Mouse (Mus musculus) stomach, embryonic 14.5 days (tissue): ENCODE measurements around the gene Ampd3. TPM values are rescaled to one million over a fixed set of nuclear protein-coding genes. Genes with fewer than 3 reads are reported as not detected.

ENCODE experiments used
- ATAC-seq: fragments of 200-750 bp; cut with Nextera tagmentation; 2 replicates; pipeline ENCODE4 v1.8.0; 2017; ENCODE audit warnings: low read depth, moderate TSS enrichment; ENCODE audit not compliant: insufficient number of reproducible peaks, insufficient read depth, low FRiP score
- H3K27ac ChIP-seq: fragments of 300-500 bp; sonication (generic); 2 replicates; pipeline ENCODE4 v1.5.1; 2014; ENCODE audit warnings: mild to moderate bottlenecking, low read length, moderate library complexity, mixed read lengths
- H3K27me3 ChIP-seq: fragments of 300-500 bp; sonication (generic); 2 replicates; pipeline ENCODE4 v1.6.1; 2014; ENCODE audit warnings: low read length, control low read depth, mixed read lengths; ENCODE audit not compliant: control insufficient read depth, insufficient read depth
- H3K36me3 ChIP-seq: fragments of 300-500 bp; sonication (generic); 2 replicates; pipeline ENCODE4 v1.6.1; 2014; ENCODE audit warnings: mild to moderate bottlenecking, control low read depth, low read length, moderate library complexity, mixed read lengths; ENCODE audit not compliant: control insufficient read depth, insufficient read depth
- H3K4me1 ChIP-seq: fragments of 300-500 bp; sonication (generic); 2 replicates; pipeline ENCODE4 v1.6.1; 2014; ENCODE audit warnings: low read length, control low read depth, mixed read lengths; ENCODE audit not compliant: control insufficient read depth, insufficient read depth
- H3K4me2 ChIP-seq: fragments of 300-500 bp; sonication (generic); replicated peaks from 2 replicates; pipeline ENCODE4 v1.6.1; 2014; ENCODE audit warnings: low read depth, low read length, control low read depth
- H3K4me3 ChIP-seq: fragments of 300-500 bp; sonication (generic); 2 replicates; pipeline ENCODE4 v1.5.1; 2014; ENCODE audit warnings: low read depth, low read length, control low read depth
- H3K9ac ChIP-seq: fragments of 300-500 bp; sonication (generic); replicated peaks from 2 replicates; pipeline ENCODE4 v1.6.1; 2014; ENCODE audit warnings: low read depth, mild to moderate bottlenecking, control low read depth, low read length, moderate library complexity, mixed read lengths
- H3K9me3 ChIP-seq: fragments of 300-500 bp; sonication (generic); 2 replicates; pipeline ENCODE4 v1.6.1; 2016; ENCODE audit warnings: low read depth, low read length, control low read depth; ENCODE audit not compliant: control insufficient read depth
- whole genome bisulfite sequencing: fragments of 180-500 bp; shearing (Covaris S2); extraction: QIAGEN DNeasy Blood & Tissue Kit; methylation state at CpG from one replicate; pipeline ENCODE4 v1.1.7; 2014; 5-methylcytosine and 5-hydroxymethylcytosine counted together
- polyA plus RNA-seq: library from polyadenylated mRNA; unstranded; fragments of >200 nt; fragmentation: Nextera tagmentation; extraction: Ambion mirVana; gene quantifications from 2 replicates; pipeline ENCODE4 v1.2.1, GENCODE M21; 2014

Ampd3 gene
- 2.1 and 2.9 TPM in 2 replicates for polyA plus RNA-seq

DNA sequence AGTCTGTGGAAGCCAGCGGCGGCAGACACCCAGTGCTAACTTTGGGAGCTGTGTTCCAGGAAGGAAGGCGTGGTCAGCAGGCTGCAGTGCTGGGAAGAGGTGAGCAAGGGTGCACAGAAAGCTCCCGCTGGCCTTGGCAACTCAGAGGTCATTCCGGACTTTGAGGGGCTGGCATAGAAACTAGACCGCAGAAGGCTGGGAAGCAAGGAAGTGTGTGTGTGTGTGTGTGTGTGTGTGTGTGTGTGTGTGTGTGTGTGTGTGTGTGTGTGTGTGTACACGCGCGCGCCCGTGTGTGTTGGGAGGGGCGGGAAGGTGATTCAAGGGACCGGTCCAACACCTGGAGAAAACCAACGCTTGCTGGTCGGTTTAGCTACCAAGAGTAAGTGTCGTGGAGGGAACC, at the start of gene Ampd3:
Ampd3 (plus strand) TSS at position 206 of the 400 bp plus-strand sequence.
- no peak for ATAC-seq
- H3K4me3 ChIP-seq: peak within 1 kb of the TSS; percentile 49

DNA sequence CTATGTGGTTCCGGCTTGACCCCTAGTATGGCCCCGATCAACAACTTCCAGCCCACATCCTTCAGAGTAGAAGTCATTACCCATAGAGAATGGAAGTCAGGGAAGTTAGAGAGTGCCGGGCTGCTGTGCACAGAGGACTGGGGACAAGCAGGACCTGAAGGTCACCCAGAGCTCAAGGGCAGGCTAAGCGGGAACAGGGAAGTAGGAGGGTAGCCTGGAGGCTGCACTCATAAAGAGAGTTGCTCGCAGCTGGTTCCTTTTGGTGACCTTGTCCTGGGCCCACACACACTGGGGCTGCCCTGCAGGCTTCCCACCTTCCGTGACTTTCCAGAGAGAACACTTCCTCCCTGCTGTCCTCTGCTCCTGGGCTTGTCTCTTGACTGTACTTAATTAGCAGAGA, 49.5 kb upstream of the Ampd3 start:
- Histone ChIP-seq H3K9me3 (no peaks in the 10 kb centered on the region), H3K27ac (no peak overlapping the region), H3K4me2 (no peak overlapping the region), H3K27me3 (no peaks in the 10 kb centered on the region), H3K36me3 (no peaks in the 10 kb centered on the region), H3K4me3 (no peak overlapping the region), H3K4me1 (no peaks in the 10 kb centered on the region), H3K9ac (no peak overlapping the region)
- WGBS: 79% methylated on average over 6 of the region's 6 CpGs
- no peak for ATAC-seq

More for the DNA sequence above, at the start of gene Ampd3:
- Histone ChIP-seq H3K9ac (peak within 1 kb of the TSS; percentile 68), H3K9me3 (no peaks in the 10 kb centered on the region), H3K4me1 (no peaks in the 10 kb centered on the region; the same call in 1 of the 2 replicates), H3K36me3 (no peaks in the 10 kb centered on the region), H3K4me2 (peak within 1 kb of the TSS; percentile 91), H3K27ac (no peak within 1 kb of the TSS), H3K27me3 (no peaks in the 10 kb centered on the region; the same call in 1 of the 2 replicates)
- WGBS: 27% methylated on average over 14 of the region's 16 CpGs

DNA sequence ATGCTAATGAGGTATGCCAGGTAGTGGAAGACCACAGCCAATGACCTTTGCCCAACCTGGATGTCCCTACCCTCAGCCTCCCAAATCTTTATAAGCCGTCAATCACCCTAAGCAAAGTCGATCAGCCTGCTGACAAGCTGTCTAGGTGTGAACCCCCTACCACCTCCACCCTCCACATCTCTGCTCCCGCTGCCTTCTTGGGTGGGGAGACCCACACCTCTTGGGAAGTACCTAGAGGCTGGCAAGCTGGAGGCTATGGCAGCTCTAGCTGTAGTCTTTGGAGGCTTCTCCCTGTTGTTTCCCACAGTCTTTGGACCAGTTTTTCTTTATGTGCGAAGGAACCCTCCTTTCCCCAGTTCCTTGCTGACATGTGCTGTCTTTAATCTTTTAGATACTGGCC, 48.1 kb upstream of the Ampd3 start:
- Histone ChIP-seq H3K36me3 (no peaks in the 10 kb centered on the region), H3K27ac (no peak overlapping the region), H3K4me2 (no peak overlapping the region), H3K4me3 (no peak overlapping the region), H3K9me3 (no peaks in the 10 kb centered on the region), H3K9ac (no peak overlapping the region), H3K27me3 (no peaks in the 10 kb centered on the region), H3K4me1 (no peaks in the 10 kb centered on the region)
- 71% methylated on average over 4 of the region's 4 CpGs for WGBS
- ATAC-seq: no peak

DNA sequence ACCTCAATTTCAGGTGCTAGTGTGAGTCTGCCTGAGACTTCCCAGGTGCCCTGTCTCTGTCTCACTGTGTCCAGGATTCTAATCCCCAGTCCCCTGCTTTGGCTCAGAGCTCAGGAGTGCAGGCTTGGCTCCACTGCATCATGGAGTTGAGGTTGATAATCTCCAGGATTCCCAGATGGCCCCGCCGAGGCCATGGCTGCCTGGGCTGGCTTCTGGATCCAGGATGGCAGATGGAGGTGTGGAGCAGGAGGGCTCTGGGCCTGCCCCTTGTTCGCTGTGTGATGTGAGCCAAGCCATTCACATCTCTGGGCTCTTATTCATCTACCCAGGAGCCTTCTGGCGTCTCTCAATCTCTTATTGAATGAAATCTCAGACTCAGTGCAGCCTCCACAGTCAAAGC, 45.8 kb upstream of the Ampd3 start:
- H3K9me3 ChIP-seq: no peaks in the 10 kb centered on the region
- no peak overlapping the region for H3K4me3 ChIP-seq
- H3K36me3 ChIP-seq: no peaks in the 10 kb centered on the region
- no peaks in the 10 kb centered on the region for H3K4me1 ChIP-seq
- no peaks in the 10 kb centered on the region for H3K27me3 ChIP-seq
- ATAC-seq: no peak
- H3K4me2 ChIP-seq: no peak overlapping the region
- H3K27ac ChIP-seq: no peak overlapping the region
- H3K9ac ChIP-seq: no peak overlapping the region
- 75% methylated on average over 4 of the region's 4 CpGs for WGBS

DNA sequence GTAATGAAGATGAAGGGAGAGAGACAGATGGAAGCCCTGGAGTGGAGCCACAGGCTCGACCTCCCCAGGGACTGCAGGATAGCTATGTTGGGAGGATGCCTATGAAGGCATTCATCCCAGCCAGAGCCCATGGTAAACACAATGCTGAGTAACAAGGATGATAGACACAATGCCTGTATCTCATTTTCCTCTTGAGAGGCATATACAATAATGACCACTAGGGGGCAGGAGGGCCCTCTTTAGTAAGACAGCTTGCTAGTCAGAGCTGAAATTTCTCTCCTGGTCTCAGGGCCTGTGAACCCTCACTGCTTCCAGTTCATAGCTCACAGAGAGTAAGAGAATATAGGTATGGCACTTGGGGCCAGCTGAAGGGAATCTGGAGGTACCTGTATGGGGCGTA, 41.0 kb upstream of the Ampd3 start:
- Histone ChIP-seq H3K9ac (no peak overlapping the region), H3K36me3 (no peaks in the 10 kb centered on the region), H3K4me1 (no peaks in the 10 kb centered on the region), H3K27me3 (no peaks in the 10 kb centered on the region), H3K9me3 (no peaks in the 10 kb centered on the region), H3K4me2 (no peak overlapping the region), H3K27ac (no peak overlapping the region), H3K4me3 (no peak overlapping the region)
- WGBS: 30% methylated on average over 2 of the region's 2 CpGs
- no peak for ATAC-seq

DNA sequence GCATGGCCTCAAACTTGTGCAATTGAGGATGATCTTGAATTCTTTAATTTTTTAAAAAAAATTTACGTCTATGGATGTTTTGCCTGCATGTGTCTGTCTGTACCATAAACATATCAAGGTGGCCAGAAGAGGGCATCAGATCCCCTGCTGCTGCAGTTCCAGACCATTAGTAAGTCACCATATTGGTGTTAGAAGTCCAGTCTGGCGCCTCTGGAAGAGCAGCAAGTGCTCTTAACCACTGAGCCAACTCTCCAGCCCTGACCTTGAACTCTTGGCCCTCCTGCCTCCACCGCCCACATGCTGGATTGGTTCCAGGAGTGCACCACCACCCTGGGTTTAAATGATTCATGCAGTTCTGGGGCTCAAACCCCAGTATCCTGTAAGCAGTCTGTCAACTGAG, 39.1 kb upstream of the Ampd3 start:
- H3K9me3 ChIP-seq: no peaks in the 10 kb centered on the region
- H3K4me2 ChIP-seq: no peak overlapping the region
- H3K27ac ChIP-seq: no peak overlapping the region
- no peak for ATAC-seq
- H3K36me3 ChIP-seq: no peaks in the 10 kb centered on the region
- no peak overlapping the region for H3K4me3 ChIP-seq
- H3K4me1 ChIP-seq: no peaks in the 10 kb centered on the region
- 54% methylated on average over 3 of the region's 3 CpGs for WGBS
- H3K9ac ChIP-seq: no peak overlapping the region
- no peaks in the 10 kb centered on the region for H3K27me3 ChIP-seq

DNA sequence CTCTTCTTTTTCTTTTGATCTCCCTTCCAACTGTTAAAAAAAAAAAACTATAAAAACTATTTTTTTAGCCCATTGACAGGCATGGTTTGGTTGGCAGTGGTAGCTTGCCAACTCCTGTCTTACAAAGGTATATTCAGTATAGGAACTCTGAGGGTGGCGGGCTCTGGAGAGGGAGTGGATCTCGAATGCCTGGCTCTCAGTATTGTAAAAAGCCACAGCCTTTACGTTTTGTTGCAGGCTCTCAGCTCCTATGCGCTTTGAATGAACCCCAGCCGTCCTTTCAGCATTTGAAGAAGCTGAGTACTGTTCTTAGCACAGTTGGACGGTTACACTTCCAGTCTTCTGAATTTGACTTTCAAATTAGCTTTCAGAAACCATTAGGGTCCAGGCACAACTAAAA, 38.7 kb upstream of the Ampd3 start:
- H3K4me1 ChIP-seq: no peaks in the 10 kb centered on the region
- H3K27ac ChIP-seq: no peak overlapping the region
- no peak overlapping the region for H3K4me3 ChIP-seq
- ATAC-seq: no peak
- H3K36me3 ChIP-seq: no peaks in the 10 kb centered on the region
- no peaks in the 10 kb centered on the region for H3K9me3 ChIP-seq
- H3K27me3 ChIP-seq: no peaks in the 10 kb centered on the region
- WGBS: 74% methylated on average over 6 of the region's 6 CpGs
- no peak overlapping the region for H3K9ac ChIP-seq
- no peak overlapping the region for H3K4me2 ChIP-seq

DNA sequence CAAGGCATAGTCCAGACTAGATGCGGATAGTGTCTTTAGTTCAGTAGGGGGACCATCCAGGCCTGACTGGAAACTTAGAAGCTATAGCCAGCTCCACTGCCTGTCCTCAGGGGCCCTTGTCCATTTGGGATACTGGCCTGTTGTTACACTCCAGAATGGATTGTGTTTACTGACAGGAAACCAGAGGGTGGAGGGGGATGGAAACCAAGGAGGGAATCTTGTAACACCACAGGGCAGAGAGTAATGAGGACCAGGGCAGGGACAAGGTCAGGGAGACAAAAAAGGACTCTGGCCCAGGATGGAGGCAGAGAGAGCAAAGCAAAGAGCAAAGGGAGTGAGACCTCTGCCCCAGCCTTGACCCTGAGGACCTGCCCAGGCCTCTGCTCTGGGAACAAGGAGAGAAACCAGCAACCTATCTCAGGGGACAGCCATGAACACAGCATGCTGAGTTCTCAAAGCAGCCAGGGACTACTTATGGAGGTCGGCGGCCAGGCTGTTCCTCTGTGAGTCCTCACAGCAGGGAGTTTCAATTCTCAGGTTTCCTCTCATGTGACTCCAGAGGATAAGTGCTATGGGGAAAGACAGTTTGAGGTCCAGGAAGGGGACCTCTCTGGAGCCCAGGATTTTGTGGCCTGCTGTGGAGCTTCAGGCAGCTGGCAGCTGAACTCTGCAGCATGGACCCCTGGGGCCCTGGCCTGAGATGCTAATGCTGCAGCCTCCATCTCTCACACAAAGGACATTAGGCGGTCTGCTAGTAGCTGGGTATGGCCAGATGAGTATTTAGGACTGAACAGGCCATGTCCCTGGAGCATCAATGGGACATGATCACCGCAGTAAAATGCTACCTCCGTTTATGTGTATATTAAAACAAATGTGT, 36.7 kb upstream of the Ampd3 start:
- Histone ChIP-seq H3K4me2 (no peak overlapping the region), H3K4me1 (no peaks in the 10 kb centered on the region), H3K4me3 (no peak overlapping the region), H3K9me3 (no peaks in the 10 kb centered on the region), H3K36me3 (no peaks in the 10 kb centered on the region), H3K27me3 (no peaks in the 10 kb centered on the region), H3K9ac (no peak overlapping the region), H3K27ac (no peak overlapping the region)
- WGBS: 62% methylated on average over 6 of the region's 6 CpGs
- no peak for ATAC-seq
